ENCODE assay signal across 8 mouse cellular contexts in genomic region chr7:100988092-100988491, GRCm38 (mm10). TPM values are rescaled to one million over a fixed set of nuclear protein-coding genes. Genes with fewer than 3 reads are reported as not detected.
A peak's percentile ranks its signal among the peaks of the same experiment; 100 is the strongest.
DNase-seq lines count a peak whose midpoint lies in the region; ATAC-seq lines count a peak whose summit lies in the region.

No protein-coding gene starts in this region.

- H3K4me3 ChIP-seq in liver, embryonic 12.5 days, result no peak overlapping the region
- no peak overlapping the region for H3K4me3 ChIP-seq in intestine, embryonic 15.5 days (replicated peaks)
- no peak overlapping the region for H3K4me3 ChIP-seq in midbrain, embryonic 14.5 days (replicated peaks; ENCODE audit: low read depth, low read length)

- H3K27ac ChIP-seq in liver, embryonic 12.5 days, result no peak overlapping the region
- H3K27ac ChIP-seq in intestine, embryonic 15.5 days, result no peak overlapping the region
- no peak overlapping the region for H3K27ac ChIP-seq in midbrain, embryonic 14.5 days (replicated peaks; ENCODE audit: low read depth, low read length)

- no peaks in the 10 kb centered on the region for H3K27me3 ChIP-seq in liver, embryonic 12.5 days (replicated peaks)
- no peaks in the 10 kb centered on the region for H3K27me3 ChIP-seq in intestine, embryonic 15.5 days (replicated peaks)
- H3K27me3 ChIP-seq in midbrain, embryonic 14.5 days (ENCODE audit: control insufficient read depth, insufficient read depth, low read length), result 0 out of 2 replicates have a peak, but pooled peaks cover 5% of the 10 kb centered on the region

- no peaks in the 10 kb centered on the region for H3K9me3 ChIP-seq in liver, embryonic 12.5 days (replicated peaks)
- H3K9me3 ChIP-seq in intestine, embryonic 15.5 days, result no peaks in the 10 kb centered on the region
- H3K9me3 ChIP-seq in midbrain, embryonic 14.5 days (ENCODE audit: control insufficient read depth, low read length), result no peaks in the 10 kb centered on the region

- ATAC-seq in liver, embryonic 12.5 days, result no peak
- peak; percentile 36; the same call in 1 of the 2 replicates for ATAC-seq in granulocyte monocyte progenitor cell, adult 5-6 weeks (replicated peaks; ENCODE audit: poor library complexity, severe bottlenecking)
- peak; percentile 50 for ATAC-seq in intestine, embryonic 15.5 days
- ATAC-seq in midbrain, embryonic 14.5 days (ENCODE audit: low FRiP score, low TSS enrichment), result peak; percentile 17; the same call in 1 of the 2 replicates

- WGBS in liver, embryonic 12.5 days (ENCODE audit: insufficient replicate concordance), result 15% methylated on average over 9 of the region's 9 CpGs
- 11% methylated on average over 9 of the region's 9 CpGs for WGBS in intestine, embryonic 15.5 days
- WGBS in midbrain, embryonic 14.5 days, result 17% methylated on average over 9 of the region's 9 CpGs

- intact Hi-C loops in left cerebral cortex, postnatal 4 days (cut with DNase I), result no loop called here

- DNase-seq in liver, result peak; percentile 67
- peak; percentile 54 to 71 for DNase-seq in cerebellum, postnatal 4 days (ENCODE audit: low spot score in 2 of 2)
- peak; percentile 72 for DNase-seq in left cerebral cortex, postnatal 4 days
- peak; percentile 82 for DNase-seq in midbrain, embryonic 14.5 days
- peak; percentile 50 to 65 for DNase-seq in spleen, postnatal 36 days (ENCODE audit: low spot score in 2 of 2)

- H3K4me1 ChIP-seq in liver, embryonic 12.5 days, result peaks cover 24% of the 10 kb centered on the region
- peaks cover 11% of the 10 kb centered on the region for H3K4me1 ChIP-seq in intestine, embryonic 15.5 days (replicated peaks)
- H3K4me1 ChIP-seq in midbrain, embryonic 14.5 days (ENCODE audit: control insufficient read depth, insufficient read depth, low read length), result peaks cover 5% of the 10 kb centered on the region; the same call in 1 of the 2 replicates

- H3K4me2 ChIP-seq in liver, embryonic 12.5 days, result no peak overlapping the region
- no peak overlapping the region for H3K4me2 ChIP-seq in intestine, embryonic 15.5 days (replicated peaks)
- no peak overlapping the region for H3K4me2 ChIP-seq in midbrain, embryonic 14.5 days (ENCODE audit: low read length)

- no peak overlapping the region for H3K9ac ChIP-seq in liver, embryonic 12.5 days
- H3K9ac ChIP-seq in intestine, embryonic 15.5 days, result no peak overlapping the region
- no peak overlapping the region for H3K9ac ChIP-seq in midbrain, embryonic 14.5 days (replicated peaks; ENCODE audit: low read length)

- no peaks in the 10 kb centered on the region for H3K36me3 ChIP-seq in liver, embryonic 12.5 days
- no peaks in the 10 kb centered on the region for H3K36me3 ChIP-seq in intestine, embryonic 15.5 days
- no peaks in the 10 kb centered on the region for H3K36me3 ChIP-seq in midbrain, embryonic 14.5 days (ENCODE audit: control insufficient read depth, insufficient read depth, low read length)

RNA-seq across cellular contexts. Expression of gene P2ry6, which starts 13.6 kb away (rescaled TPM):
- polyA plus RNA-seq in liver, embryonic 12.5 days (2016; fragmentation: Nextera tagmentation; extraction: Ambion mirVana), result 3.4 and 3.6 TPM in 2 replicates
- not detected in 2 replicates for total RNA-seq in granulocyte monocyte progenitor cell, adult 5-6 weeks (2014; fragmentation: Nextera tagmentation)
- 0.17 TPM in 1 of 2 replicates, not detected in the other for total RNA-seq in granulocyte monocyte progenitor cell, adult 5-6 weeks (2017)
- 8.4 and 10.4 TPM in 2 replicates for polyA plus RNA-seq in intestine, embryonic 15.5 days (2015; fragmentation: Nextera tagmentation; extraction: Ambion mirVana)
- total RNA-seq in left cerebral cortex, postnatal 4 days (2021), result 1 to 10 TPM; 2.0 to 2.5 TPM
- polyA plus RNA-seq in midbrain, embryonic 14.5 days (2014; fragmentation: Nextera tagmentation; extraction: Ambion mirVana), result 1.8 and 2.7 TPM in 2 replicates

RNA-seq across cellular contexts. Expression of gene P2ry2, which starts 24.6 kb away (rescaled TPM):
- 1.2 TPM in 2 replicates for polyA plus RNA-seq in liver, embryonic 12.5 days (2016; fragmentation: Nextera tagmentation; extraction: Ambion mirVana)
- 8.7 and 15.1 TPM in 2 replicates for total RNA-seq in granulocyte monocyte progenitor cell, adult 5-6 weeks (2014; fragmentation: Nextera tagmentation)
- total RNA-seq in granulocyte monocyte progenitor cell, adult 5-6 weeks (2017), result 6.2 and 7.8 TPM in 2 replicates
- 2.7 TPM in 2 replicates for polyA plus RNA-seq in intestine, embryonic 15.5 days (2015; fragmentation: Nextera tagmentation; extraction: Ambion mirVana)
- total RNA-seq in left cerebral cortex, postnatal 4 days (2021), result 1 to 10 TPM; 1.2 to 1.3 TPM
- 0.16 TPM in 1 of 2 replicates, not detected in the other for polyA plus RNA-seq in midbrain, embryonic 14.5 days (2014; fragmentation: Nextera tagmentation; extraction: Ambion mirVana)

RNA-seq across cellular contexts. Expression of gene Arhgef17, which starts 56.2 kb away (rescaled TPM):
- 1.7 and 2.2 TPM in 2 replicates for polyA plus RNA-seq in liver, embryonic 12.5 days (2016; fragmentation: Nextera tagmentation; extraction: Ambion mirVana)
- total RNA-seq in granulocyte monocyte progenitor cell, adult 5-6 weeks (2014; fragmentation: Nextera tagmentation), result 0.30 TPM in 1 of 2 replicates, not detected in the other
- total RNA-seq in granulocyte monocyte progenitor cell, adult 5-6 weeks (2017), result not detected in 2 replicates
- 5.0 and 6.0 TPM in 2 replicates for polyA plus RNA-seq in intestine, embryonic 15.5 days (2015; fragmentation: Nextera tagmentation; extraction: Ambion mirVana)
- total RNA-seq in left cerebral cortex, postnatal 4 days (2021), result 10 to 100 TPM; 44.2 to 45.3 TPM
- polyA plus RNA-seq in midbrain, embryonic 14.5 days (2014; fragmentation: Nextera tagmentation; extraction: Ambion mirVana), result 12.1 and 13.2 TPM in 2 replicates
